Mouse (Mus musculus): ENCODE measurements around the gene Wfdc10. TPM values are rescaled to one million over a fixed set of nuclear protein-coding genes. Genes with fewer than 3 reads are reported as not detected.

Gene Wfdc10
- polyA plus RNA-seq (2017; shearing (Covaris generic)), result not detected

GRCm38 (mm10) chr2:164655858-164656257 is at the start of gene Wfdc10:
Wfdc10 (plus strand) TSS chr2:164656046.

GRCm38 (mm10) chr2:164613471-164613870 is 42.4 kb upstream of the Wfdc10 start, which contains the start of the genes Wfdc6b and Wfdc8:
Wfdc6b (plus strand) TSS chr2:164613522.
Wfdc8 (minus strand) TSS chr2:164613626.

GRCm38 (mm10) chr2:164638696-164639095 is 17.1 kb upstream of the Wfdc10 start, which contains the start of gene Wfdc16:
Wfdc16 (minus strand) TSS chr2:164638796.

GRCm38 (mm10) chr2:164656483-164656882 is 637 bp downstream of the Wfdc10 start, which contains the start of gene Wfdc9:
Wfdc9 (minus strand) TSS chr2:164656583.

GRCm38 (mm10) chr2:164673987-164674386 is 18.1 kb downstream of the Wfdc10 start, which contains the start of gene Wfdc11:
Wfdc11 (minus strand) TSS chr2:164674087.

GRCm38 (mm10) chr2:164684807-164685206 is 29.0 kb downstream of the Wfdc10 start, which contains the start of gene Wfdc13:
Wfdc13 (plus strand) TSS chr2:164685107.

GRCm38 (mm10) chr2:164698201-164698600 is 42.4 kb downstream of the Wfdc10 start, which contains the start of gene Spint4:
Spint4 (plus strand) TSS chr2:164698501.

Other genes with a start within 250 kb of the Wfdc10 start
- gene Sdc4, start 212.2 kb upstream of the Wfdc10 start, polyA plus RNA-seq (2017; shearing (Covaris generic)), result 0.64 TPM
- gene Sys1, start 199.1 kb upstream of the Wfdc10 start, polyA plus RNA-seq (2017; shearing (Covaris generic)), result 81.1 TPM
- 6.5 TPM for gene Gm20458, start 195.1 kb upstream of the Wfdc10 start, polyA plus RNA-seq (2017; shearing (Covaris generic))
- not detected for gene Trp53tg5, start 182.3 kb upstream of the Wfdc10 start, polyA plus RNA-seq (2017; shearing (Covaris generic))
- gene Dbndd2, start 169.9 kb upstream of the Wfdc10 start, polyA plus RNA-seq (2017; shearing (Covaris generic)), result 2.6 TPM
- 16.2 TPM for gene Pigt, start 158.5 kb upstream of the Wfdc10 start, polyA plus RNA-seq (2017; shearing (Covaris generic))
- not detected for gene Wfdc2, start 93.6 kb upstream of the Wfdc10 start, polyA plus RNA-seq (2017; shearing (Covaris generic))
- not detected for gene Spint3, start 82.6 kb upstream of the Wfdc10 start, polyA plus RNA-seq (2017; shearing (Covaris generic))
- gene Wfdc6a, start 70.6 kb upstream of the Wfdc10 start, polyA plus RNA-seq (2017; shearing (Covaris generic)), result not detected
- not detected for gene Eppin, start 62.5 kb upstream of the Wfdc10 start, polyA plus RNA-seq (2017; shearing (Covaris generic))
- gene Wfdc6b, start 42.5 kb upstream of the Wfdc10 start, polyA plus RNA-seq (2017; shearing (Covaris generic)), result not detected
- not detected for gene Wfdc8, start 42.4 kb upstream of the Wfdc10 start, polyA plus RNA-seq (2017; shearing (Covaris generic))
- not detected for gene Wfdc16, start 17.2 kb upstream of the Wfdc10 start, polyA plus RNA-seq (2017; shearing (Covaris generic))
- not detected for gene Wfdc9, start 537 bp downstream of the Wfdc10 start, polyA plus RNA-seq (2017; shearing (Covaris generic))
- not detected for gene Wfdc11, start 18.0 kb downstream of the Wfdc10 start, polyA plus RNA-seq (2017; shearing (Covaris generic))
- not detected for gene Wfdc13, start 29.1 kb downstream of the Wfdc10 start, polyA plus RNA-seq (2017; shearing (Covaris generic))
- not detected for gene Spint4, start 42.5 kb downstream of the Wfdc10 start, polyA plus RNA-seq (2017; shearing (Covaris generic))
- not detected for gene Spint5, start 59.3 kb downstream of the Wfdc10 start, polyA plus RNA-seq (2017; shearing (Covaris generic))
- gene Wfdc3, start 89.9 kb downstream of the Wfdc10 start, polyA plus RNA-seq (2017; shearing (Covaris generic)), result 0.31 TPM
- 53.3 TPM for gene Dnttip1, start 89.9 kb downstream of the Wfdc10 start, polyA plus RNA-seq (2017; shearing (Covaris generic))
- 0.85 TPM for gene Ube2c, start 113.9 kb downstream of the Wfdc10 start, polyA plus RNA-seq (2017; shearing (Covaris generic))
- not detected for gene Tnnc2, start 123.9 kb downstream of the Wfdc10 start, polyA plus RNA-seq (2017; shearing (Covaris generic))
- gene Snx21, start 129.8 kb downstream of the Wfdc10 start, polyA plus RNA-seq (2017; shearing (Covaris generic)), result 3.2 TPM
- gene Acot8, start 148.8 kb downstream of the Wfdc10 start, polyA plus RNA-seq (2017; shearing (Covaris generic)), result 27.0 TPM
- gene Zswim3, start 149.1 kb downstream of the Wfdc10 start, polyA plus RNA-seq (2017; shearing (Covaris generic)), result 3.1 TPM
- 14.0 TPM for gene Zswim1, start 166.6 kb downstream of the Wfdc10 start, polyA plus RNA-seq (2017; shearing (Covaris generic))
- gene Spata25, start 172.5 kb downstream of the Wfdc10 start, polyA plus RNA-seq (2017; shearing (Covaris generic)), result not detected
- gene Ctsa, start 176.8 kb downstream of the Wfdc10 start, polyA plus RNA-seq (2017; shearing (Covaris generic)), result 127 TPM
- gene Neurl2, start 177.4 kb downstream of the Wfdc10 start, polyA plus RNA-seq (2017; shearing (Covaris generic)), result 0.77 TPM
- 5.0 TPM for gene Pltp, start 201.7 kb downstream of the Wfdc10 start, polyA plus RNA-seq (2017; shearing (Covaris generic))
- 133 TPM for gene Pcif1, start 223.3 kb downstream of the Wfdc10 start, polyA plus RNA-seq (2017; shearing (Covaris generic))

Data from effector memory CD4-positive, alpha-beta T cell, adult 5 months (primary cell).